Mouse (Mus musculus): ENCODE data around the gene Dnmt3l. TPM values are rescaled to one million over a fixed set of nuclear protein-coding genes. Genes with fewer than 3 reads are reported as not detected.

Dnmt3l gene
- 0.93 and 1.8 TPM in 2 replicates for polyA plus RNA-seq (2012; rRNA removed)

GRCm38 (mm10) chr10:78041647-78042046 is at the start of gene Dnmt3l:
Gene Dnmt3l, plus strand, starts transcription at chr10:78041947.
- peaks cover 15% of the 10 kb centered on the region for H3K4me1 ChIP-seq (replicated peaks; ENCODE audit: control insufficient read depth, insufficient read depth, low read length)
- no peak for TF ChIP-seq POLR2A (IDR thresholded peaks at IDR 0.05; ENCODE audit: control insufficient read depth, extremely low read depth, insufficient read depth, low read length, poor library complexity)
- TF ChIP-seq CTCF (IDR thresholded peaks at IDR 0.05; ENCODE audit: borderline replicate concordance, control insufficient read depth, extremely low read depth, insufficient read depth, low read length, poor library complexity): no peak
- H3K36me3 ChIP-seq (ENCODE audit: control insufficient read depth, insufficient read depth, low read length): no peaks in the 10 kb centered on the region
- no peak within 1 kb of the TSS for H3K4me3 ChIP-seq (ENCODE audit: control insufficient read depth, insufficient read depth, low read length)
- no peak for DNase-seq
- H3K27ac ChIP-seq (ENCODE audit: control insufficient read depth, insufficient read depth, low read length): no peak within 1 kb of the TSS
- H3K27me3 ChIP-seq (ENCODE audit: control insufficient read depth, insufficient read depth, low read length): no peaks in the 10 kb centered on the region
- WGBS: 93% methylated on average over 5 of the region's 5 CpGs

DNA sequence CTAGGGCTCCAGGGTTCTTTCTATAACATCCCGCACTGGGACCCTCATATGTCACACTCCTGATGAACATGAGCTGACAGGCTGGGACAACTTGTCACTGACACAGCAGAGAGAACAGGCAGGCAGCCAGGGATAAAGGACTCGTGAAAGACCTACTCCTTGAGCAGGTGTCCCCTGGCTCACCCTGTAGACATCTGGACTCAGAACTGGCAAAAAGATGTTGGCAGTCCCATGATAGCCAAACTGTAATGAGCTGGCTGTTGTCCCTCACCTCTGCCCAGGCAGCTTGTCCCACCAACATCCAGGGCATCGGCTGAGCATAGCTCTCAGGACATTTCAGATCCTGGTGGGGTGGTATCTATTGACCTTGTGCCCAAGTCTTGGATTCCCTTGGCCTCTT is 46.1 kb upstream of the Dnmt3l start:
- H3K4me3 ChIP-seq (ENCODE audit: control insufficient read depth, insufficient read depth, low read length): no peak overlapping the region
- H3K36me3 ChIP-seq (ENCODE audit: control insufficient read depth, insufficient read depth, low read length): peaks cover 10% of the 10 kb centered on the region
- no peak overlapping the region for H3K27ac ChIP-seq (ENCODE audit: control insufficient read depth, insufficient read depth, low read length)
- no peak for TF ChIP-seq CTCF (IDR thresholded peaks at IDR 0.05; ENCODE audit: borderline replicate concordance, control insufficient read depth, extremely low read depth, insufficient read depth, low read length, poor library complexity)
- no peak for TF ChIP-seq POLR2A (IDR thresholded peaks at IDR 0.05; ENCODE audit: control insufficient read depth, extremely low read depth, insufficient read depth, low read length, poor library complexity)
- WGBS: 91% methylated on average over 3 of the region's 3 CpGs
- no peak for DNase-seq
- H3K4me1 ChIP-seq (replicated peaks; ENCODE audit: control insufficient read depth, insufficient read depth, low read length): no peaks in the 10 kb centered on the region
- H3K27me3 ChIP-seq (ENCODE audit: control insufficient read depth, insufficient read depth, low read length): no peaks in the 10 kb centered on the region

- Histone ChIP-seq H3K27me3 (ENCODE audit: control insufficient read depth, insufficient read depth, low read length) (no peaks in the 10 kb centered on the region), H3K27ac (ENCODE audit: control insufficient read depth, insufficient read depth, low read length) (no peak overlapping the region), H3K36me3 (ENCODE audit: control insufficient read depth, insufficient read depth, low read length) (peaks cover 10% of the 10 kb centered on the region), H3K4me1 (replicated peaks; ENCODE audit: control insufficient read depth, insufficient read depth, low read length) (no peaks in the 10 kb centered on the region), H3K4me3 (ENCODE audit: control insufficient read depth, insufficient read depth, low read length) (no peak overlapping the region)
- no peak for DNase-seq
- whole genome bisulfite sequencing: 97% methylated on average over 5 of the region's 5 CpGs
- TF ChIP-seq CTCF (IDR thresholded peaks at IDR 0.05; ENCODE audit: borderline replicate concordance, control insufficient read depth, extremely low read depth, insufficient read depth, low read length, poor library complexity) (no peak), POLR2A (IDR thresholded peaks at IDR 0.05; ENCODE audit: control insufficient read depth, extremely low read depth, insufficient read depth, low read length, poor library complexity) (no peak)
Measured at GRCm38 (mm10) chr10:78000200-78000599, 41.5 kb upstream of the Dnmt3l start.

DNA sequence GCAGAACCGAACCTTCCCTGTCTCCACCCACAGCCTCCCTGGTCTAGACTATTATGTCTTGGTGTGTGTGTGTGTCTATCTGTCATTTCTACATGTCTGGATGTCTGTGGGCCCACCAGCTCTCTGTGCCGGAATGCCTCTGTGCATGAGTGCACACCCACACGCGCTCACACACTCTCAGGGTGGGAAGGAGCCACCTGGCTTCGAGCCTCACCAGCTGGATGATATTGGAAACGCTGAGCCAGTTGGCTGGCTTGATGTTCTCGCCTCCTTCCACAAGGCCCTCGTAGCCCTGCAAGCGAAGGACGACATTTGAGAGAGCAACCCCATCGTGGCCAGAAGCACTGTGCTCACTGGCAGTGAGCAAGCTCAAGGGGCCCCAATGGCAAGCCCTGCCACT is 40.0 kb upstream of the Dnmt3l start:
- DNase-seq: no peak
- TF ChIP-seq CTCF (IDR thresholded peaks at IDR 0.05; ENCODE audit: borderline replicate concordance, control insufficient read depth, extremely low read depth, insufficient read depth, low read length, poor library complexity): no peak
- TF ChIP-seq POLR2A (IDR thresholded peaks at IDR 0.05; ENCODE audit: control insufficient read depth, extremely low read depth, insufficient read depth, low read length, poor library complexity): no peak
- no peaks in the 10 kb centered on the region for H3K4me1 ChIP-seq (replicated peaks; ENCODE audit: control insufficient read depth, insufficient read depth, low read length)
- no peak overlapping the region for H3K27ac ChIP-seq (ENCODE audit: control insufficient read depth, insufficient read depth, low read length)
- no peak overlapping the region for H3K4me3 ChIP-seq (ENCODE audit: control insufficient read depth, insufficient read depth, low read length)
- H3K27me3 ChIP-seq (ENCODE audit: control insufficient read depth, insufficient read depth, low read length): no peaks in the 10 kb centered on the region
- H3K36me3 ChIP-seq (ENCODE audit: control insufficient read depth, insufficient read depth, low read length): peaks cover 6% of the 10 kb centered on the region
- 97% methylated on average over 11 of the region's 11 CpGs for WGBS

DNA sequence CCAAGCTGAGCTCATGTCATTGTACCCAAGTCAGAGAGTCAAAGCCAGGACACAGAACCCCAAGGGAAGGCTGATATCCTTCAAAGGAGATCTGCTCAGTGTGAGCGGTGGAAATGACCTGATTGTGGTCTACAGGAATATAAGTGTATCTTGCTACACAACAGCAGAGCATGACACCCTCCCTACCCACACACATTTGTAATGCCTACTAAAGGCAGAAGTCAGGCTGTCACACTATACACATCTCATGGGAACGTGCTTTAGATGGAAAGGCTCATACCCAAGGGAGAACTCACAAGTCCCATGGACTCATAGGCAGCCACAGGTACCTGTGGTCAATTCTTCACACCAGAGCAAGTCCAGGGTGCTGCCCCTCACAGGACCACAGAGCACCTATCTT is 39.4 kb upstream of the Dnmt3l start:
- no peak for DNase-seq
- no peak overlapping the region for H3K4me3 ChIP-seq (ENCODE audit: control insufficient read depth, insufficient read depth, low read length)
- H3K36me3 ChIP-seq (ENCODE audit: control insufficient read depth, insufficient read depth, low read length): peaks cover 6% of the 10 kb centered on the region
- H3K27ac ChIP-seq (ENCODE audit: control insufficient read depth, insufficient read depth, low read length): no peak overlapping the region
- no peak for TF ChIP-seq POLR2A (IDR thresholded peaks at IDR 0.05; ENCODE audit: control insufficient read depth, extremely low read depth, insufficient read depth, low read length, poor library complexity)
- no peak for TF ChIP-seq CTCF (IDR thresholded peaks at IDR 0.05; ENCODE audit: borderline replicate concordance, control insufficient read depth, extremely low read depth, insufficient read depth, low read length, poor library complexity)
- 96% methylated on average over 2 of the region's 2 CpGs for WGBS
- H3K4me1 ChIP-seq (replicated peaks; ENCODE audit: control insufficient read depth, insufficient read depth, low read length): no peaks in the 10 kb centered on the region
- no peaks in the 10 kb centered on the region for H3K27me3 ChIP-seq (ENCODE audit: control insufficient read depth, insufficient read depth, low read length)

GRCm38 (mm10) chr10:78004479-78005100 is 37.2 kb upstream of the Dnmt3l start:
- Histone ChIP-seq H3K4me1 (replicated peaks; ENCODE audit: control insufficient read depth, insufficient read depth, low read length) (peaks cover 15% of the 10 kb centered on the region), H3K27me3 (ENCODE audit: control insufficient read depth, insufficient read depth, low read length) (no peaks in the 10 kb centered on the region), H3K4me3 (ENCODE audit: control insufficient read depth, insufficient read depth, low read length) (no peak overlapping the region), H3K36me3 (ENCODE audit: control insufficient read depth, insufficient read depth, low read length) (peaks cover 6% of the 10 kb centered on the region), H3K27ac (ENCODE audit: control insufficient read depth, insufficient read depth, low read length) (no peak overlapping the region)
- WGBS: 92% methylated on average over 3 of the region's 3 CpGs
- no peak for DNase-seq
- no peak for TF ChIP-seq POLR2A (IDR thresholded peaks at IDR 0.05; ENCODE audit: control insufficient read depth, extremely low read depth, insufficient read depth, low read length, poor library complexity)

Measured in thymus, adult 2 months (tissue).